Mouse (Mus musculus) MEL (cell line): Measurements from ENCODE around the gene Wdpcp. TPM values are rescaled to one million over a fixed set of nuclear protein-coding genes. Genes with fewer than 3 reads are reported as not detected.

ENCODE experiments used
- DNase-seq: peaks from one replicate; pipeline ENCODE4 v3.0.0; 2011; ENCODE audit warnings: low read depth, low spot score
- H3K27ac ChIP-seq: 2 replicates; pipeline ENCODE4 v1.5.1; 2012; ENCODE audit warnings: low read depth, mild to moderate bottlenecking, control low read depth, low read length, moderate library complexity; ENCODE audit not compliant: control insufficient read depth
- H3K27me3 ChIP-seq, 2 experiments: fragments of 150-350 bp in 1 of 2; sonication (generic) in 1 of 2; 2 replicates each; pipeline ENCODE4 v1.6.1; 2012; ENCODE audit warnings: low read length in 2 of 2, mild to moderate bottlenecking in 2 of 2, improper control_type of control experiment in 1 of 2, moderate library complexity in 1 of 2; ENCODE audit not compliant: insufficient read depth in 2 of 2, control insufficient read depth in 1 of 2
- H3K36me3 ChIP-seq, 2 experiments: 2 replicates each; pipeline ENCODE4 v1.6.1; 2012 to 2014; ENCODE audit warnings: low read length in 2 of 2, improper control_type of control experiment in 1 of 2, inconsistent platforms in 1 of 2, mild to moderate bottlenecking in 1 of 2; ENCODE audit not compliant: insufficient read depth in 2 of 2, control insufficient read depth in 1 of 2
- H3K4me1 ChIP-seq, 2 experiments: fragments of 150-350 bp in 1 of 2; sonication (generic) in 1 of 2; 2 replicates each; pipeline ENCODE4 v1.6.1; 2012; ENCODE audit warnings: low read length in 2 of 2, improper control_type of control experiment in 1 of 2, mild to moderate bottlenecking in 1 of 2; ENCODE audit not compliant: insufficient read depth in 2 of 2, control insufficient read depth in 1 of 2
- H3K4me3 ChIP-seq, 2 experiments: fragments of 150-350 bp in 1 of 2; sonication (generic) in 1 of 2; 2 replicates each; pipeline ENCODE4 v1.5.1; 2012; ENCODE audit warnings: low read depth in 2 of 2, low read length in 2 of 2, mild to moderate bottlenecking in 2 of 2, moderate library complexity in 2 of 2, control low read depth in 1 of 2, improper control_type of control experiment in 1 of 2; ENCODE audit not compliant: control insufficient read depth in 1 of 2, insufficient read depth in 1 of 2
- H3K79me2 ChIP-seq: 2 replicates; pipeline ENCODE4 v1.6.1; 2012; ENCODE audit warnings: mild to moderate bottlenecking, low read length, moderate library complexity; ENCODE audit not compliant: control insufficient read depth, poor library complexity, insufficient read depth
- H3K9ac ChIP-seq: 2 replicates; pipeline ENCODE4 v1.6.1; 2012; ENCODE audit warnings: low read depth, mild to moderate bottlenecking, control low read depth, low read length, moderate library complexity; ENCODE audit not compliant: control insufficient read depth, poor library complexity, severe bottlenecking
- H3K9me3 ChIP-seq: fragments of 150-350 bp; sonication (generic); replicated peaks from 2 replicates; pipeline ENCODE4 v1.6.1; 2012; ENCODE audit warnings: mild to moderate bottlenecking, low read length, improper control_type of control experiment, moderate library complexity; ENCODE audit not compliant: insufficient read depth
- BHLHE40 ChIP-seq: IDR thresholded peaks from 2 replicates; pipeline ENCODE4 v1.6.1; 2012; ENCODE audit warnings: low read depth, mild to moderate bottlenecking, inconsistent platforms, low read length, improper control_type of control experiment, borderline replicate concordance
- CHD1 ChIP-seq: IDR thresholded peaks from 2 replicates; pipeline ENCODE4 v1.6.1; 2012; ENCODE audit warnings: low read depth, mild to moderate bottlenecking, inconsistent platforms, low read length, improper control_type of control experiment
- CHD2 ChIP-seq: IDR thresholded peaks from 2 replicates; pipeline ENCODE4 v1.6.1; 2011; ENCODE audit warnings: low read length, improper control_type of control experiment
- E2F4 ChIP-seq: IDR thresholded peaks from 2 replicates; pipeline ENCODE4 v1.6.1; 2011; ENCODE audit warnings: low read depth, low read length, improper control_type of control experiment, borderline replicate concordance
- ETS1 ChIP-seq: IDR thresholded peaks from 2 replicates; pipeline ENCODE4 v1.6.1; 2012; ENCODE audit warnings: low read depth, mild to moderate bottlenecking, inconsistent platforms, low read length, improper control_type of control experiment, moderate library complexity
- HCFC1 ChIP-seq: IDR thresholded peaks from 2 replicates; pipeline ENCODE4 v1.6.1; 2012; ENCODE audit warnings: low read depth, mild to moderate bottlenecking, inconsistent platforms, low read length, improper control_type of control experiment, moderate library complexity
- KAT2A ChIP-seq: conservative IDR thresholded peaks from 2 replicates; pipeline ENCODE4 v1.6.1; 2012; ENCODE audit warnings: low read depth, low read length, improper control_type of control experiment, inconsistent platforms
- MAFK ChIP-seq: IDR thresholded peaks from 2 replicates; pipeline ENCODE4 v1.6.1; 2011; ENCODE audit warnings: low read depth, mild to moderate bottlenecking, low read length, improper control_type of control experiment, borderline replicate concordance
- MAZ ChIP-seq: IDR thresholded peaks from 2 replicates; pipeline ENCODE4 v1.6.1; 2012; ENCODE audit warnings: low read depth, mild to moderate bottlenecking, inconsistent platforms, low read length, improper control_type of control experiment
- MYC ChIP-seq: IDR thresholded peaks from 2 replicates; pipeline ENCODE4 v1.6.1; 2011; ENCODE audit warnings: low read depth, mild to moderate bottlenecking, low read length, improper control_type of control experiment, moderate library complexity
- NRF1 ChIP-seq: IDR thresholded peaks from 2 replicates; pipeline ENCODE4 v1.6.1; 2014; ENCODE audit warnings: low read depth, mild to moderate bottlenecking, inconsistent platforms, low read length, improper control_type of control experiment, moderate library complexity; ENCODE audit not compliant: poor library complexity, insufficient read depth, severe bottlenecking
- POLR2A ChIP-seq, 2 experiments: IDR thresholded peaks; 2 replicates each; pipeline ENCODE4 v1.6.1; 2011 to 2012; ENCODE audit warnings: low read length in 2 of 2, mild to moderate bottlenecking in 2 of 2, control low read depth in 1 of 2, improper control_type of control experiment in 1 of 2, low read depth in 1 of 2, moderate library complexity in 1 of 2; ENCODE audit not compliant: control insufficient read depth in 1 of 2, insufficient read depth in 1 of 2, poor library complexity in 1 of 2
- POLR2AphosphoS2 ChIP-seq: IDR thresholded peaks from 2 replicates; pipeline ENCODE4 v1.6.1; 2011; ENCODE audit warnings: low read length, improper control_type of control experiment
- SMC3 ChIP-seq: IDR thresholded peaks from 2 replicates; pipeline ENCODE4 v1.6.1; 2011; ENCODE audit warnings: low read depth, low read length, improper control_type of control experiment
- TBP ChIP-seq: IDR thresholded peaks from 2 replicates; pipeline ENCODE4 v1.8.0; 2011; ENCODE audit warnings: low read depth, low read length, improper control_type of control experiment
- UBTF ChIP-seq: IDR thresholded peaks from 2 replicates; pipeline ENCODE4 v1.6.1; 2012; ENCODE audit warnings: low read depth, mild to moderate bottlenecking, inconsistent platforms, low read length, improper control_type of control experiment, moderate library complexity, borderline replicate concordance; ENCODE audit not compliant: insufficient read depth
- ZC3H11A ChIP-seq: IDR thresholded peaks from 2 replicates; pipeline ENCODE4 v1.6.1; 2012; ENCODE audit warnings: low read depth, mild to moderate bottlenecking, inconsistent platforms, low read length, improper control_type of control experiment
- ZMIZ1 ChIP-seq: IDR thresholded peaks from 2 replicates; pipeline ENCODE4 v1.6.1; 2012; ENCODE audit warnings: low read depth, mild to moderate bottlenecking, inconsistent platforms, low read length, improper control_type of control experiment, moderate library complexity
- ZNF384 ChIP-seq: IDR thresholded peaks from 2 replicates; pipeline ENCODE4 v1.6.1; 2012; ENCODE audit warnings: low read depth, mild to moderate bottlenecking, inconsistent platforms, low read length, improper control_type of control experiment
- polyA plus RNA-seq, 2 experiments: library from polyadenylated mRNA; stranded (reverse) in 1 of 2; unstranded in 1 of 2; fragments of >175 nt in 1 of 2; fragments of >200 nt in 1 of 2; gene quantifications; 2 replicates each; pipeline versions ENCODE4 v1.2.1 to v1.2.4; 2012; ENCODE audit warnings: low replicate concordance in 2 of 2, low read depth in 1 of 2; ENCODE audit not compliant: insufficient read length in 2 of 2, insufficient read depth in 1 of 2, missing spikeins in 1 of 2
- total RNA-seq: library from RNA; depleted of rRNA; stranded (reverse); fragments of 300-350 nt; gene quantifications from 2 replicates; pipeline ENCODE4 v1.2.3, GENCODE M21; 2012

The Wdpcp gene
- total and polyA plus RNA-seq, 3 experiments = 0.81 to 1.3 TPM; not detected in 1

DNA sequence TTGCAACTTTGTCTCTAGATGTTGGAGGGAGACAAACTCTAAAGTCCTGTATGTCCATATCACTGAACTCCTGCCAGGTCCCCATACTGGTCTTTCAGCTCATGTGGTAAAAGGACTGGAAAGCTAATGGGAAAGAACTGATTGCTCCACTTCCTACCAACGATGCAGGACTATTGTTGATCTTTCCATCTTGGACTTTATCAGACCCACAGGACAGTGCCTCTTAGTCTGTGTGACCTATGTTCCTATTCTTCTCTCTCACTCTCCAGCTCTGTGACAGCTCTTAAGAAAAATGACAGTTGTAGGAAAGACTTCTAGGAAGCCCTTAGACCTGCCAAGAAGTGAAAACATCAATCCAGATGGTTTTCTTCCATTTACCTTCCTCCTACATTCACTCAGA is 25.4 kb upstream of the Wdpcp start:
- Histone ChIP-seq H3K4me1 (peaks cover 5 to 9% of the 10 kb centered on the region in 2 experiments), H3K36me3 (peaks cover 0 to 21% of the 10 kb centered on the region in 2 experiments; a peak in 2 of 4 replicates), H3K9ac (no peak overlapping the region), H3K4me3 (no peak overlapping the region), H3K27ac (no peak overlapping the region), H3K27me3 (no peaks in the 10 kb centered on the region), H3K9me3 (no peaks in the 10 kb centered on the region), H3K79me2 (no peaks in the 10 kb centered on the region)
- TF ChIP-seq KAT2A = no peak
- no peak for TF ChIP-seq CHD2
- no peak for TF ChIP-seq ZMIZ1
- no peak for TF ChIP-seq BHLHE40
- no peak for TF ChIP-seq E2F4
- TF ChIP-seq MYC = no peak
- no peak for TF ChIP-seq MAFK
- no peak for TF ChIP-seq POLR2A (IDR thresholded peaks at IDR 0.05; ENCODE audit: control insufficient read depth in 1 of 2, insufficient read depth in 1 of 2, low read depth in 1 of 2, low read length in 2 of 2, poor library complexity in 1 of 2)
- TF ChIP-seq TBP = no peak
- TF ChIP-seq SMC3 = no peak
- no peak for TF ChIP-seq UBTF
- no peak for TF ChIP-seq NRF1
- no peak for TF ChIP-seq POLR2AphosphoS2
- TF ChIP-seq CHD1 = no peak
- TF ChIP-seq MAZ = no peak
- TF ChIP-seq ZC3H11A = no peak
- no peak for TF ChIP-seq ETS1
- no peak for DNase-seq

DNA sequence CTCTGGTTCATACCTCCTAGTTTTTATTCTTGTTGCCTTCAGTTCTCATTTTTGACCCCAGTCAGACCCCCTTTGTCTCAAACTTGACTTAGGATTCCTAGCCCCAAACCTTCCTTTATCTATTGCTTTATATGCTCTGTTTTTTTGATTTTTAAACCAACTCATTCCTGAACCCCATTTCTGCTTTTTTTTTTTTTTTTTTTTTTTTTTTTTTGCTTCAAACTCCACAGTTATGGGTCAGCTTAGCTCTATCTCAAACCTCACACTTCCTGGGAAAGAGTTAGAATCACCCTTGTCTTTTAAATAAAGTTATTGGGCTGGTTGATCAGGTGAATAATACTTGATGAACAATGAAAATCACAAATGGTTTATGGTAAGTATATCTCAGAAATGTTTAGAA is 24.5 kb upstream of the Wdpcp start:
- H3K36me3 ChIP-seq = peaks cover 0 to 27% of the 10 kb centered on the region in 2 experiments; a peak in 2 of 4 replicates
- H3K9ac ChIP-seq = no peak overlapping the region
- H3K4me3 ChIP-seq = no peak overlapping the region
- peak; percentile 88 for TF ChIP-seq ZNF384
- no peak for TF ChIP-seq POLR2AphosphoS2
- no peak for TF ChIP-seq HCFC1
- H3K4me1 ChIP-seq = peaks cover 8 to 12% of the 10 kb centered on the region in 2 experiments
- H3K9me3 ChIP-seq = no peaks in the 10 kb centered on the region
- DNase-seq = no peak
- H3K27me3 ChIP-seq = no peaks in the 10 kb centered on the region
- no peak overlapping the region for H3K27ac ChIP-seq
- H3K79me2 ChIP-seq = no peaks in the 10 kb centered on the region
